Mouse (Mus musculus): ENCODE results near the gene Plcb1.

DNA sequence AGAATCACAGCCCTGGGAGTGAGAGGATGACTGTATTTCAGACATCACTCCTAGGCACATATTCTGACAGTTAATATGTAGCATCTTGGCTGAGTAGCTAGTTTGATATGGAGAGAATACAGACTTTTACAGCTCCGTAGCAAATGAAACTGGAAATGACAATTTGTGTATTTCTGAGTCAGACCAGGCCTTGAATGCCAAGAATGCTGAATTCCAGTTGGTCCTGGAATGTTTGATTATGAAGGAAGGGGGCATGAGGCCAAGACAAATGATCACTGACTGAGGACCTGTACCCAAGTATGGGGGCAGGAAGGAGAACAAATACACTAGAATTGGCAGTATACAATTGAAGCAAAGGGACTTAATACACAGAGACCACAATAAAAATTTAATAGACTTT is 14.4 kb downstream of the Plcb1 start:
- no peak for TF ChIP-seq POLR2A (IDR thresholded peaks at IDR 0.05; ENCODE audit: low read depth, low read length)
- TF ChIP-seq CTCF (IDR thresholded peaks at IDR 0.05; ENCODE audit: extremely low read depth, insufficient read length, insufficient replicate concordance, low read depth, low read length): no peak
